Mouse (Mus musculus) liver, adult 2 months (tissue): ENCODE results near the gene Prelp.

Experiments used
- CTCF ChIP-seq: fragments of 200-500 bp; IDR thresholded peaks from 2 replicates; pipeline ENCODE4 v1.5.1; 2011; ENCODE audit warnings: low read depth, low read length, control low read depth
- POLR2A ChIP-seq: fragments of 200-500 bp; IDR thresholded peaks from 2 replicates; pipeline ENCODE4 v1.6.1; 2011; ENCODE audit warnings: low read length, control low read depth; ENCODE audit not compliant: insufficient read depth; ENCODE audit errors: extremely low read depth

DNA sequence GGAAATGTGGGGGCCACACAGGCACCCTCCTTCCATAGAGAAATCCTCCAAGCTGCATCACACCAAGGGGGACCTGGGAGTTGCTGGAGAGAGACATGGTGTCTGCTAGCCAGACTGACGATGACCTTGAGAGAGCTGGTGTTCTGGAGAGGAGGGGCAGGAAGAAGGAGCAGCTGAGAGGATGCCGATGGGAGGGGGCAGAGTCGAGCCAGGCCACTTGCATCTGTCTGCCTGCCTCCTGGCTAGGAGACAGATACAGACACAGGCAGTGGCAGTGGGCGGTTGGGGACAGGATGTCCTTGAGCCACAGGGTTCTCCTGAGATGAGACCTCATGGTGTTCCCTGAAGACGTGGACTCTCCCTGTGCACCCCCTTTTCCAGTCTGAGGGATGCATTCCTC lies 29.7 kb downstream of the Prelp start:
- no peak for TF ChIP-seq CTCF
- no peak for TF ChIP-seq POLR2A
